Mouse (Mus musculus) megakaryocyte, embryonic 14.5 days (primary cell): ENCODE data around the gene Tubgcp2.

ENCODE experiments used
- FLI1 ChIP-seq: IDR thresholded peaks from 2 replicates; pipeline ENCODE4 v1.6.1; 2012; ENCODE audit warnings: low read length, inconsistent platforms, mixed read lengths
- GATA1 ChIP-seq: IDR thresholded peaks from 3 replicates; pipeline ENCODE4 v1.6.1; 2012; ENCODE audit warnings: mixed read lengths, low read length, inconsistent platforms, borderline replicate concordance

DNA sequence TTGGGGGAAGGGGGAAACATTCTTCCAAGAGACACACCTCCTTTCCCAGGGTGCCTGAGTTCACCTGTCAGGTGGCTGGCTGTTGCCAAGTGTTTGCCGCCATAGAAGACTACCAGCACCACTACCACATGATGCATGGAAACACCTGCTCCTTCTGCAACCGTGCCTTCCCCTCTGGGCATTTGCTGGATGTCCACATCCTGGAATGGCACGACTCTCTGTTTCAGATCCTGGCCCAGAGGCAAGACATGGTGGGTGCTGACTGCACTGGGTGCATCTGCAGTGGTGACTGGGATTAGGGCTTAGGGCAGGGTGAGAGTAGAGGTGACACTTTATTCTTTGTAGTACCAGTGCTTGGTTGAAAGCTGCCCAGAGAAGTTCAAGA lies 694 bp upstream of the Tubgcp2 start:
- TF ChIP-seq FLI1 = no peak
- TF ChIP-seq GATA1 = no peak
